Mouse (Mus musculus): ENCODE measurements at regions not wholly inside any gene's neighbourhood (a gene's known extent, or its start where the extent isn't known, plus 50 kb on each side); places are given as distances from the start of the nearest gene placed in this dataset.
"Not testable (repeated sequence)": the region's sequence is repeated elsewhere in the genome, so short reads cannot be mapped to it uniquely, and the experiment has no call there.

GRCm38 (mm10) chr16:31560426-31560825, 102.8 kb upstream of the Dlg1 start:
- Histone ChIP-seq H3K9ac (replicated peaks; ENCODE audit: low read depth, low read length) (no peak overlapping the region), H3K4me3 (ENCODE audit: low read depth, low read length) (no peak overlapping the region), H3K4me2 (ENCODE audit: low read depth, low read length) (no peak overlapping the region), H3K9me3 (replicated peaks; ENCODE audit: control insufficient read depth, low read length) (peaks cover 12% of the 10 kb centered on the region; the same call in 1 of the 2 replicates), H3K27me3 (ENCODE audit: control insufficient read depth, insufficient read depth, low read length) (no peaks in the 10 kb centered on the region), H3K36me3 (replicated peaks; ENCODE audit: control insufficient read depth, insufficient read depth, low read length) (no peaks in the 10 kb centered on the region), H3K27ac (ENCODE audit: low read depth) (no peak overlapping the region), H3K4me1 (ENCODE audit: control insufficient read depth, insufficient read depth) (no peaks in the 10 kb centered on the region)
- TF ChIP-seq CTCF (IDR thresholded peaks at IDR 0.05; ENCODE audit: low read depth) (no peak), EP300 (IDR thresholded peaks at IDR 0.05; ENCODE audit: low read depth) (no peak)
- no peak for DNase-seq (ENCODE audit: low spot score)
- no peak for ATAC-seq (ENCODE audit: insufficient read depth, low read depth)

GRCm38 (mm10) chr16:31564926-31565325, 98.3 kb upstream of the Dlg1 start:
- H3K4me3 ChIP-seq (ENCODE audit: low read depth, low read length): no peak overlapping the region
- no peaks in the 10 kb centered on the region for H3K9me3 ChIP-seq (replicated peaks; ENCODE audit: control insufficient read depth, low read length)
- no peaks in the 10 kb centered on the region for H3K27me3 ChIP-seq (ENCODE audit: control insufficient read depth, insufficient read depth, low read length)
- H3K4me2 ChIP-seq (ENCODE audit: low read depth, low read length): no peak overlapping the region
- H3K4me1 ChIP-seq (ENCODE audit: control insufficient read depth, insufficient read depth): no peaks in the 10 kb centered on the region
- DNase-seq (ENCODE audit: low spot score): no peak
- TF ChIP-seq CTCF (IDR thresholded peaks at IDR 0.05; ENCODE audit: low read depth) (no peak), EP300 (IDR thresholded peaks at IDR 0.05; ENCODE audit: low read depth) (no peak)
- H3K27ac ChIP-seq (ENCODE audit: low read depth): no peak overlapping the region
- H3K36me3 ChIP-seq (replicated peaks; ENCODE audit: control insufficient read depth, insufficient read depth, low read length): no peaks in the 10 kb centered on the region
- WGBS: 84% methylated on average over 5 of the region's 5 CpGs
- ATAC-seq (ENCODE audit: insufficient read depth, low read depth): no peak
- H3K9ac ChIP-seq (replicated peaks; ENCODE audit: low read depth, low read length): no peak overlapping the region

GRCm38 (mm10) chr16:31568316-31568715, 94.9 kb upstream of the Dlg1 start:
- 71% methylated on average over 6 of the region's 6 CpGs for WGBS
- H3K4me2 ChIP-seq (ENCODE audit: low read depth, low read length): no peak overlapping the region

GRCm38 (mm10) chr16:31569871-31570270, 93.4 kb upstream of the Dlg1 start:
- no peak for ATAC-seq (ENCODE audit: insufficient read depth, low read depth)
- no peak overlapping the region for H3K9ac ChIP-seq (replicated peaks; ENCODE audit: low read depth, low read length)
- WGBS: 84% methylated on average over 6 of the region's 6 CpGs
- H3K4me1 ChIP-seq (ENCODE audit: control insufficient read depth, insufficient read depth): no peaks in the 10 kb centered on the region
- no peak overlapping the region for H3K4me3 ChIP-seq (ENCODE audit: low read depth, low read length)
- H3K27ac ChIP-seq (ENCODE audit: low read depth): no peak overlapping the region
- no peaks in the 10 kb centered on the region for H3K27me3 ChIP-seq (ENCODE audit: control insufficient read depth, insufficient read depth, low read length)
- DNase-seq (ENCODE audit: low spot score): no peak
- no peaks in the 10 kb centered on the region for H3K9me3 ChIP-seq (replicated peaks; ENCODE audit: control insufficient read depth, low read length)
- H3K4me2 ChIP-seq (ENCODE audit: low read depth, low read length): no peak overlapping the region
- no peaks in the 10 kb centered on the region for H3K36me3 ChIP-seq (replicated peaks; ENCODE audit: control insufficient read depth, insufficient read depth, low read length)
- TF ChIP-seq EP300 (IDR thresholded peaks at IDR 0.05; ENCODE audit: low read depth) (no peak), CTCF (IDR thresholded peaks at IDR 0.05; ENCODE audit: low read depth) (no peak)

More at GRCm38 (mm10) chr16:31568316-31568715, 94.9 kb upstream of the Dlg1 start:
- Histone ChIP-seq H3K36me3 (replicated peaks; ENCODE audit: control insufficient read depth, insufficient read depth, low read length) (no peaks in the 10 kb centered on the region), H3K4me1 (ENCODE audit: control insufficient read depth, insufficient read depth) (no peaks in the 10 kb centered on the region), H3K9ac (replicated peaks; ENCODE audit: low read depth, low read length) (no peak overlapping the region), H3K9me3 (replicated peaks; ENCODE audit: control insufficient read depth, low read length) (no peaks in the 10 kb centered on the region), H3K4me3 (ENCODE audit: low read depth, low read length) (no peak overlapping the region), H3K27ac (ENCODE audit: low read depth) (no peak overlapping the region), H3K27me3 (ENCODE audit: control insufficient read depth, insufficient read depth, low read length) (no peaks in the 10 kb centered on the region)
- DNase-seq (ENCODE audit: low spot score): no peak
- TF ChIP-seq EP300 (IDR thresholded peaks at IDR 0.05; ENCODE audit: low read depth): no peak
- TF ChIP-seq CTCF (IDR thresholded peaks at IDR 0.05; ENCODE audit: low read depth): no peak
- no peak for ATAC-seq (ENCODE audit: insufficient read depth, low read depth)

- Histone ChIP-seq H3K9me3 (replicated peaks; ENCODE audit: control insufficient read depth, low read length) (no peaks in the 10 kb centered on the region), H3K9ac (replicated peaks; ENCODE audit: low read depth, low read length) (no peak overlapping the region), H3K27ac (ENCODE audit: low read depth) (no peak overlapping the region), H3K27me3 (ENCODE audit: control insufficient read depth, insufficient read depth, low read length) (no peaks in the 10 kb centered on the region), H3K4me2 (ENCODE audit: low read depth, low read length) (no peak overlapping the region), H3K4me1 (ENCODE audit: control insufficient read depth, insufficient read depth) (peaks cover 2% of the 10 kb centered on the region; the same call in 1 of the 2 replicates), H3K36me3 (replicated peaks; ENCODE audit: control insufficient read depth, insufficient read depth, low read length) (no peaks in the 10 kb centered on the region), H3K4me3 (ENCODE audit: low read depth, low read length) (no peak overlapping the region)
- no peak for ATAC-seq (ENCODE audit: insufficient read depth, low read depth)
- TF ChIP-seq EP300 (IDR thresholded peaks at IDR 0.05; ENCODE audit: low read depth) (no peak), CTCF (IDR thresholded peaks at IDR 0.05; ENCODE audit: low read depth) (no peak)
- 78% methylated on average over 20 of the region's 20 CpGs for WGBS
- DNase-seq (ENCODE audit: low spot score): no peak
Observed at GRCm38 (mm10) chr16:31570311-31571139, 92.7 kb upstream of the Dlg1 start.

- not testable (repeated sequence) for H3K4me3 ChIP-seq (ENCODE audit: low read depth, low read length); H3K27me3 ChIP-seq (ENCODE audit: control insufficient read depth, insufficient read depth, low read length); H3K36me3 ChIP-seq (replicated peaks; ENCODE audit: control insufficient read depth, insufficient read depth, low read length); H3K27ac ChIP-seq (ENCODE audit: low read depth); H3K4me1 ChIP-seq (ENCODE audit: control insufficient read depth, insufficient read depth); H3K9me3 ChIP-seq (replicated peaks; ENCODE audit: control insufficient read depth, low read length); DNase-seq (ENCODE audit: low spot score); H3K9ac ChIP-seq (replicated peaks; ENCODE audit: low read depth, low read length); H3K4me2 ChIP-seq (ENCODE audit: low read depth, low read length); ATAC-seq (ENCODE audit: insufficient read depth, low read depth)
- WGBS: 64% methylated on average over 9 of the region's 9 CpGs
Observed at GRCm38 (mm10) chr16:31573833-31574232, 89.4 kb upstream of the Dlg1 start.

GRCm38 (mm10) chr16:31575646-31576045, 87.6 kb upstream of the Dlg1 start:
- DNase-seq (ENCODE audit: low spot score); H3K4me1 ChIP-seq (ENCODE audit: control insufficient read depth, insufficient read depth); H3K9ac ChIP-seq (replicated peaks; ENCODE audit: low read depth, low read length); H3K36me3 ChIP-seq (replicated peaks; ENCODE audit: control insufficient read depth, insufficient read depth, low read length); H3K27ac ChIP-seq (ENCODE audit: low read depth); ATAC-seq (ENCODE audit: insufficient read depth, low read depth); H3K9me3 ChIP-seq (replicated peaks; ENCODE audit: control insufficient read depth, low read length); H3K27me3 ChIP-seq (ENCODE audit: control insufficient read depth, insufficient read depth, low read length); H3K4me3 ChIP-seq (ENCODE audit: low read depth, low read length): not testable (repeated sequence)
- 24% methylated on average over 11 of the region's 11 CpGs for WGBS
- H3K4me2 ChIP-seq (ENCODE audit: low read depth, low read length): peak overlapping the region; percentile 44

Measured in heart, postnatal 0 days (tissue).